Mouse (Mus musculus) lung, postnatal 0 days (tissue): ENCODE data around the gene Ggct.

Experiments used
- CTCF ChIP-seq: IDR thresholded peaks from 2 replicates; pipeline ENCODE4 v1.5.1; 2016; ENCODE audit warnings: antibody characterized with exemption, mild to moderate bottlenecking
- EP300 ChIP-seq: IDR thresholded peaks from 2 replicates; pipeline ENCODE4 v1.6.1; 2016; ENCODE audit warnings: antibody characterized with exemption, mild to moderate bottlenecking, control low read depth

GRCm38 (mm10) chr6:55008401-55008800 is 15.7 kb upstream of the Ggct start:
- TF ChIP-seq CTCF (no peak), EP300 (no peak)
